Mouse (Mus musculus) heart, postnatal 0 days (tissue): ENCODE data around the gene St3gal5.

Source experiments
- CTCF ChIP-seq: IDR thresholded peaks from 2 replicates; pipeline ENCODE4 v1.5.1; 2016; ENCODE audit warnings: antibody characterized with exemption, control low read depth, low read depth
- EP300 ChIP-seq: IDR thresholded peaks from 2 replicates; pipeline ENCODE4 v1.6.1; 2016; ENCODE audit warnings: antibody characterized with exemption, low read depth

DNA sequence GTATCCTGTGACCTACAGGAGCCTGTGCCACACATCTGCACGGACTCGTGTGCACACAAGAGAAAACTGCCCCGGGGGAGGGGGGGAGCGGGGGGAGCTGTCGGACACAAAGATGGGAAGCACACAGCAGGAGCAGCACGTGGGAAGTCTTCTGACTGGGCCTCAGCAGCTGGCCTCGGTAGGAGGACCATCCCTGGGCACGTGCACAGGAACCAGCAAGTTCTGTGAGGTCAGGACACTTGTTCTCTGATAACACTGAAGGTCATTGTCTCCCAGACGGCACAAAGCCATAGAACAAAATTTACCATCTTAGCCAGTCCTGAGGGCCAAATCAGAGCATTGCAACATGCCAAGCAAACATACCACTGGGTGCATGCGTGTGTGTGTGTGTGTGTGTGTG is 43.8 kb downstream of the St3gal5 start:
- no peak for TF ChIP-seq CTCF
- no peak for TF ChIP-seq EP300
